Mouse (Mus musculus) T-helper 17 cell (primary cell): Measurements from ENCODE around the gene Gtpbp10.

ENCODE experiments used
- in situ Hi-C, 2 experiments: fragments of 300-600 bp; cut with MboI, MseI; formaldehyde crosslinking; loops; 1 replicate in 1 of 2; 2 replicates in 1 of 2; pipeline ENCODE4 v1.15.1; 2025; ENCODE audit warnings: high pct_unique_total_duplicates in 2 of 2

Gtpbp10 gene

DNA sequence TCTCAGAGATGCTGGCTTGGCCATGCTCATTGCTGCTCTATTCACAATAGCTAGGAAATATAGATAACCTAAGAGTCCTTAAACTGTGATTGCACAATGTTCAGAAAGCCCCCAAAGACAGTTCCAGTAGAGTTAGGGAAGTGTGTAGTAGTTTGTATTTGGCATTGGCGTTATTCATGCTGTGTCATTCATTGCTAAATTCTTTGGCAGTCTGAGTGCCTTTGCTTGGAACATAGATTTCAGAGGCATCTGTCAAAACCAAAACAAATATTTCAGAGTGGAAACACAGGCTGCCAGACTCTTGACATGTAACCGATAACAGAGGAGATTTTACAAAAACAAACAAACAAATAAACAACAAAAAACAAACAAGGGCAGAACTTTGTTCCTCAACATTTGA is 57.8 kb downstream of the Gtpbp10 start:
- in situ Hi-C loops = no loop called here

- in situ Hi-C loops = loop anchor here (5.0 kb wide), 3 partner anchors 71 to 261 kb away; no protein-coding TSS in a partner anchor
Observed at GRCm38 (mm10) chr5:5496393-5496792, 62.9 kb downstream of the Gtpbp10 start.

GRCm38 (mm10) chr5:5495042-5495441 is 64.3 kb downstream of the Gtpbp10 start:
- in situ Hi-C loops = loop anchor here (5.0 kb wide), 3 partner anchors 72 to 262 kb away; no protein-coding TSS in a partner anchor

- in situ Hi-C loops = loop anchor here (5.0 kb wide), 3 partner anchors 73 to 263 kb away; no protein-coding TSS in a partner anchor
Observed at GRCm38 (mm10) chr5:5494269-5495005, 64.9 kb downstream of the Gtpbp10 start.

DNA sequence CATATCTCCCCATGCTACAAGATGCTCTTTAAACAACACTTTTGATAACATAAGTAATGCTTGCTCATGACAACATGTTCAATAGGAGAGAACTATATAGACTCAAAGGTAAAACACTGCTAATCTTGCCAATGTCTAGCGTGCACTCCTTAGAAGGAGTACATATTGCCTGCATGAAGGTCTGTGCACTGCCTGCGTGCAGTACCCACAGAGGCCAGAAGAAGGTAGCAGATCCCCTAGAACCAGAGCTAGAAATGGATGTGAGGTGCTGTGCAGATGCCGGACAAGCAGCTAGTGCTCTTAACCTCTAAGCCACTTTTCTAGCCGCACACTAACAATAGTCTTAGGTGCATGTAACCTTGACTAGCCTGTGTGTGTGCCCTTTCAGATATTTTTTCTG is 67.2 kb downstream of the Gtpbp10 start:
- in situ Hi-C loops = no loop called here
